Mouse (Mus musculus) lung, embryonic 14.5 days (tissue): ENCODE measurements around the gene Mecp2. TPM values are rescaled to one million over a fixed set of nuclear protein-coding genes. Genes with fewer than 3 reads are reported as not detected.

ENCODE experiments used
- ATAC-seq: fragments of 200-750 bp; cut with Nextera tagmentation; 2 replicates; pipeline ENCODE4 v1.8.0; 2017; ENCODE audit warnings: mild to moderate bottlenecking, moderate TSS enrichment, moderate library complexity; ENCODE audit not compliant: insufficient read depth
- DNase-seq: peaks from one replicate; pipeline ENCODE4 v3.0.0-alpha.2; 2015
- H3K27ac ChIP-seq: fragments of 300-500 bp; sonication (generic); 2 replicates; pipeline ENCODE4 v1.5.1; 2014; ENCODE audit warnings: low read depth, mild to moderate bottlenecking, moderate library complexity
- H3K27me3 ChIP-seq: fragments of 300-500 bp; sonication (generic); 2 replicates; pipeline ENCODE4 v1.6.1; 2014; ENCODE audit warnings: low read length, control low read depth; ENCODE audit not compliant: insufficient read depth
- H3K36me3 ChIP-seq: fragments of 300-500 bp; sonication (generic); 2 replicates; pipeline ENCODE4 v1.6.1; 2014; ENCODE audit warnings: control low read depth; ENCODE audit not compliant: insufficient read depth
- H3K4me1 ChIP-seq: fragments of 300-500 bp; sonication (generic); 2 replicates; pipeline ENCODE4 v1.6.1; 2014; ENCODE audit warnings: antibody characterized with exemption, control low read depth; ENCODE audit not compliant: insufficient read depth
- H3K4me2 ChIP-seq: fragments of 300-500 bp; sonication (generic); 2 replicates; pipeline ENCODE4 v1.6.1; 2014; ENCODE audit warnings: mild to moderate bottlenecking
- H3K4me3 ChIP-seq: fragments of 300-500 bp; sonication (generic); 2 replicates; pipeline ENCODE4 v1.5.1; 2014; ENCODE audit warnings: low read depth, low read length
- H3K9ac ChIP-seq: fragments of 300-500 bp; sonication (generic); 2 replicates; pipeline ENCODE4 v1.6.1; 2014
- H3K9me3 ChIP-seq: fragments of 300-500 bp; sonication (generic); 2 replicates; pipeline ENCODE4 v1.6.1; 2016; ENCODE audit warnings: low read depth, low read length, control low read depth
- CTCF ChIP-seq: IDR thresholded peaks from 2 replicates; pipeline ENCODE4 v1.5.1; 2016; ENCODE audit warnings: antibody characterized with exemption, low read depth
- WGBS: fragments of 180-500 bp; shearing (Covaris S2); extraction: QIAGEN DNeasy Blood & Tissue Kit; methylation state at CpG from one replicate; pipeline ENCODE4 v1.1.7; 2014; 5-methylcytosine and 5-hydroxymethylcytosine counted together
- polyA plus RNA-seq: library from polyadenylated mRNA; unstranded; fragments of >200 nt; fragmentation: Nextera tagmentation; extraction: Ambion mirVana; gene quantifications from 2 replicates; pipeline ENCODE4 v1.2.1, GENCODE M21; 2014

Mecp2 gene
- polyA plus RNA-seq, 1 experiment from 2014 or later = 11.6 TPM

DNA sequence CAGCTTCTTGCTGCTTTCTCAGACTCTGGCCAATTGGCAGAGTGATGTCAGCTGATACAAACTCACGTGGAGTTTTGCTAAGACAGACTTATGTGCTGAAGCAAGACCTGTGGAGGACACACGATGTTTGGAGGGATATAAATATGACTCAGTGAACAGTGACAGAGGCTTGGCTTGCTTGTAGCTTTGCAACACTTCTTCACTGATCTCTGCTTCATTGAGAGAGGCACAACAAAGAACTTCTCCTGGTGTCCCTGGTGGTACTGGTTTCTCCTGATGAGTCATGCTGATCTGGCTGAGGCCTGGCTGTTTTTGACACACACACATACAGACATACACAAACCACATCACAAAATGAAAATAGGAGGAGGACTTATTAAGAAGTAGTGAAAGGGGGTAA lies 29.2 kb downstream of the Mecp2 start:
- WGBS = 41% methylated on average over 2 of the region's 2 CpGs
- DNase-seq (no peak), ATAC-seq (no peak)
- H3K27me3 ChIP-seq = no peaks in the 10 kb centered on the region
- TF ChIP-seq CTCF = no peak
- H3K9ac ChIP-seq = no peak overlapping the region
- no peaks in the 10 kb centered on the region for H3K4me1 ChIP-seq
- no peak overlapping the region for H3K4me2 ChIP-seq
- no peak overlapping the region for H3K27ac ChIP-seq
- H3K36me3 ChIP-seq = no peaks in the 10 kb centered on the region
- H3K4me3 ChIP-seq = no peak overlapping the region
- no peaks in the 10 kb centered on the region for H3K9me3 ChIP-seq

DNA sequence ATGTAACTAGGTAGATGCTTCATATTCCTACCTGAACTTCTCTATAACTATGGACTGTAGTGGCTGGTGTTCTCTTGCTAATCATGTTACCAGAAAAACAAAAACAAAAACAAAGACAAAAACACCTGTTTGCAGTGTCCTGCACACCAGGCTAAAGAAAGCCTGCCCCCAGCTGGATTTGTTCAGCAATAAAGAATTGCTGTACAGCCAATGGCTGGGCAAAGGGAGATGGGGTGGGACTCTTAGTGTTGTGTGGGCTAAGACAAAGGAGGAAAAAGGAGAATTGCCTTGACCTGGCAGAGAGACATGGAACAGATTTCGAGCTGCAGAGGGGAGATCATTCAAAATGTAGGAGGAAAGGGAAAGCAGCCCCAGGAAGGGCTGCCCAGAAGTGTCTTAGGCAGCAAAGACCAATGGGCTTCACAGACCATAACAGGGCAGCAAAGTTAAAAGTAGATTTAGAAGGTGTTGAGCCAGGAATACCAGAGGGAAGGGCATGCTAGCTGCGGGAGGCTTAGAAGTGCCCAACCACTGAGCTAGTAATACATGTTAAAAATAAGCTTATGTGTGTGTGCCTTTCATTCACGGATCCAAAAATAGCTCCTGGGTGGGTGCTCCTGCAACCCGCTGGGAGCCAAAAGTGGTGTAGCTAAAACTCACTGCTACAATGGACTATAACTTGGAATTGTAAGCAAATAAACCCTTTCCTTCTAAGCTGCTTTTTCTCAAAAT lies 31.5 kb downstream of the Mecp2 start:
- Histone ChIP-seq H3K4me2 (no peak overlapping the region), H3K4me3 (no peak overlapping the region), H3K9ac (no peak overlapping the region), H3K36me3 (no peaks in the 10 kb centered on the region), H3K27me3 (no peaks in the 10 kb centered on the region), H3K4me1 (no peaks in the 10 kb centered on the region), H3K9me3 (no peaks in the 10 kb centered on the region), H3K27ac (no peak overlapping the region)
- ATAC-seq (no peak), DNase-seq (no peak)
- TF ChIP-seq CTCF = no peak
- 62% methylated on average over 4 of the region's 4 CpGs for WGBS

DNA sequence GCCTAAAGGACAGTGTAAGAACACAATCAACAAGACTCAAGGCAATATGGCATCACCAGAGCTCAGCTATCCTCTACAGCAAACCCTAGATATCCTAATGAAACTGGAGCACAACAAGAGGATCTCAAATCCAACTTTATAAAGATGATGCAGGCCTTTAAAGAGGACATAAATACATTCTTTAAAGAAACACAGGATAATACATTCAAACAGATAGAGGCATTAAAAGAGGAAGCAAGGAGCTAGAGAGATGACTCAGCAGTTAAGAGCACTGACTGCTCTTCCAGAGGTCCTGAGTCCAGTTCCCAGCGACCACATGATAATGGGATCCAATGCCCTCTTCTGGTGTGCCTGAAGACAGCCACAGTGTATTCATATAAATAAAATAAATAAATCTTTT lies 40.0 kb downstream of the Mecp2 start:
- Histone ChIP-seq H3K4me3 (no peak overlapping the region), H3K9ac (no peak overlapping the region), H3K36me3 (no peaks in the 10 kb centered on the region), H3K4me2 (no peak overlapping the region), H3K9me3 (no peaks in the 10 kb centered on the region), H3K4me1 (no peaks in the 10 kb centered on the region), H3K27ac (no peak overlapping the region), H3K27me3 (no peaks in the 10 kb centered on the region)
- DNase-seq (no peak), ATAC-seq (no peak)
- no peak for TF ChIP-seq CTCF
- WGBS = 61% methylated on average over 1 of the region's 1 CpGs

DNA sequence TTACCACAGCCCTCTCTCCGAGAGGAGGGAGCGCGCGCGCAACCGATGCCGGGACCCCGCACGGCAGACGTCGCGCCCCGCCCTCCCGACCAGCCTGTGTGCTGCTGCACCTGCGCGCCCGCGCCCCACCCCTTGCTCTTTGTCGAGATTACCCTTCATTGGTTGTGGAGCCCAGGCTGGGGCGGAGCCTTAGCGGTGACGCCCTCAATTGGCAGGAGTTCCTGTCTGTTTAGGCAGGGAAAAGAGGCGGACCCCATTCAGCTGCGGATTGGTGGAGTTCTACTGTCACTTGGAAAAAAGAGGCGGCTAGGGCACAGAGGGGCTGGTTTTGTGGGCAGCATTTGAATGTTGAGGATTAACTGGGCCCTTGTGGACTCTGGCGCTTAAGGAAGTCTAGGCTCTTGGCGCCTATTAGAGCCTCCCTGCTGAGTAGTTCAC lies 49.5 kb downstream of the Mecp2 start:
- Histone ChIP-seq H3K4me3 (peak overlapping the region; percentile 60), H3K9me3 (no peaks in the 10 kb centered on the region), H3K4me1 (no peaks in the 10 kb centered on the region), H3K27me3 (no peaks in the 10 kb centered on the region), H3K27ac (peak overlapping the region; percentile 90), H3K4me2 (peak overlapping the region; percentile 49), H3K9ac (peak overlapping the region; percentile 71), H3K36me3 (no peaks in the 10 kb centered on the region)
- WGBS = 3% methylated on average over 10 of the region's 27 CpGs
- DNase-seq (peak; percentile 97), ATAC-seq (peak; percentile 99)
- TF ChIP-seq CTCF = no peak

DNA sequence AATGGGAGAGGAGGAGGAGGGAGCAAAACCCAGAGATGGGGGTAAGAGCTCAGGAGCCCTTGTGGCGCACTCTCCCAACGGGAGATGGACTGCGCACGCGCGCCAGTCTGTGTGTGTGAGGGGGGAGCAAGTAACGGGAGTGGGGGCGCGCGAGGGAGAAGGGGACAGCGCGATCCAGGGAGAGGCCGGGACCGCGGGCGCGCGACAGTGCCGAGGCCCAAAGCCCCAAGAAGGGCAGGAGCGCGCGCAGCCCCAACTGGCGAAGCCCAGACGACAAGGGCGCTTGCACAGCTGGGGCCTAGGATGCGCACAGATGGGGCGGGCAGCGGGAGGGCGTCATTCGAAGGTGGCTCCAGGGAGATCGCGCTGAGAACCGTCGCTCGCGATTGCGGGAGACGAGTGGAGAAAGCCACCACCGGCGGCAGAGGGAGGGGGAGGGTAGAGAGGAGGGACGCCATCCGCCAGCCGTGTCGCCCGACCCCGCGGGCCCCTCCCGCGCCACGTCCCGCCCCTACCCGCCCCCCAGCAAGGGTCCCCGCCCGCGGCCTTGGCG lies 50.1 kb downstream of the Mecp2 start:
- Histone ChIP-seq H3K27ac (peak overlapping the region; percentile 90), H3K9me3 (no peaks in the 10 kb centered on the region), H3K36me3 (no peaks in the 10 kb centered on the region), H3K27me3 (no peaks in the 10 kb centered on the region), H3K9ac (peak overlapping the region; percentile 71), H3K4me3 (peak overlapping the region; percentile 60), H3K4me1 (no peaks in the 10 kb centered on the region), H3K4me2 (peak overlapping the region; percentile 64)
- ATAC-seq (peak; percentile 82), DNase-seq (peak; percentile 87)
- no peak for TF ChIP-seq CTCF
- 13% methylated on average over 38 of the region's 56 CpGs for WGBS

DNA sequence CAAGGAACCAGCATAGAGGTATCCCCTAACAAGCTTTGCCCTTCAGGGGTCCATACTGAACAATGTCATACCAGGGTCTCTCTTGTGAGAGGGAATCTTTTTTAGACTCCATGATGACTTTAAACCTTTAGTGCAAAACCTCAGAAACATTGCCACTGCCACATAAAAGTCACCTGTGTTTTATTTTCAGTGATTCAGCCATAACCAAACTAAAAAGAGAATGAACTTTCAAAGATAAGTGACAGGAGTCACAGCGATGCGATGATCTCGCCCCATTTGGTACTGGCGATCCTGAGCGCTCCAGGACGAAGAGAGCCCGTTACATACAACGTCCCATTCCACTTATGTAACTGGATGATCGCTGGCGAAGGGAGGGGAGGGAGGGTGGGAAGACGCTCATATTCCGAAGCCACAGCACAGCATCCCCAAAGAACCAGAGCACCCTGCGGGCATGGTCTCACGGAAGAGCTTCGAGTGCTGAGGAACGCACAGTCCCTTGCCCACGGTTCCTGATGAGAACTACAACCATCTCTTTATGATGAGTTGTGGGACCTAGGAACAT lies 50.8 kb downstream of the Mecp2 start:
- Histone ChIP-seq H3K27me3 (no peaks in the 10 kb centered on the region), H3K4me1 (no peaks in the 10 kb centered on the region), H3K9me3 (no peaks in the 10 kb centered on the region), H3K4me2 (peak overlapping the region; percentile 64), H3K27ac (0 out of 2 replicates have a peak overlapping the region, but pooled peaks have one; percentile 90), H3K36me3 (no peaks in the 10 kb centered on the region), H3K9ac (peak overlapping the region; percentile 71), H3K4me3 (peak overlapping the region; percentile 60)
- DNase-seq = no peak
- peak; percentile 5; the same call in 1 of the 2 replicates for ATAC-seq
- no peak for TF ChIP-seq CTCF
- WGBS = 16% methylated on average over 17 of the region's 17 CpGs

DNA sequence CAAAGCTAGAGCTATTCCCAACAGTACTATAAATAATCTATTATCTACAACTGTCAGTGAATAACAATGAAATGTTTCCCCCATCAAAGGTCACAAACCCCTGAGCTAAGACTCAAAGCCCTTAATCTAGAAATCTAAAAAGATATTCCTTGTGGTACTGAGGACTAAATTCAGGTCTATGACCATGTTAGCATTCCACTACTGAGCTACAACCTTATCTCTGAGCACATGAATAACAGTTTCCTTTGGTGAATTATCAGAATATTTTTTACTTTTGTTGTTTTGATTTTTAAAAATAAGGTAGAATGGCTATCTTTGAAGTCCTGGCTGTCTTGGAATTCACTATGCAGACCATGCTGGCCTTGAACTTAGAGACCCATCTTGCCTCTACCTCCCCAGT lies 64.4 kb downstream of the Mecp2 start:
- H3K27ac ChIP-seq = no peak overlapping the region
- H3K4me3 ChIP-seq = no peak overlapping the region
- H3K9me3 ChIP-seq = no peaks in the 10 kb centered on the region
- H3K4me2 ChIP-seq = no peak overlapping the region
- no peak for TF ChIP-seq CTCF
- H3K9ac ChIP-seq = no peak overlapping the region
- DNase-seq = no peak
- no peak for ATAC-seq
- no peaks in the 10 kb centered on the region for H3K4me1 ChIP-seq
- no peaks in the 10 kb centered on the region for H3K36me3 ChIP-seq
- H3K27me3 ChIP-seq = no peaks in the 10 kb centered on the region
